Mouse (Mus musculus) liver, adult 2 months (tissue): ENCODE measurements around the gene Plekha6. TPM values are rescaled to one million over a fixed set of nuclear protein-coding genes. Genes with fewer than 3 reads are reported as not detected.
A peak's percentile ranks its signal among the peaks of the same experiment; 100 is the strongest.

Source experiments
- DNase-seq: peaks from one replicate; pipeline ENCODE4 v3.0.0-alpha.2; 2011; ENCODE audit warnings: low read depth, low spot score; ENCODE audit errors: extremely low read depth
- H3K27ac ChIP-seq: fragments of 200-500 bp; replicated peaks from 2 replicates; pipeline ENCODE4 v1.5.1; 2012; ENCODE audit warnings: low read depth, mild to moderate bottlenecking, control low read depth, inconsistent platforms, low read length; ENCODE audit not compliant: insufficient read depth
- H3K27me3 ChIP-seq: fragments of 200-500 bp; 2 replicates; pipeline ENCODE4 v1.6.1; 2012; ENCODE audit warnings: mild to moderate bottlenecking, moderate library complexity, low read length, inconsistent platforms; ENCODE audit not compliant: control insufficient read depth, insufficient read depth
- H3K36me3 ChIP-seq: fragments of 200-500 bp; 2 replicates; pipeline ENCODE4 v1.6.1; 2012; ENCODE audit warnings: low read length, inconsistent platforms; ENCODE audit not compliant: control insufficient read depth, insufficient read depth
- H3K4me1 ChIP-seq: fragments of 200-500 bp; 2 replicates; pipeline ENCODE4 v1.6.1; 2011; ENCODE audit warnings: low read length; ENCODE audit not compliant: control insufficient read depth, insufficient read depth
- H3K4me3 ChIP-seq: fragments of 200-500 bp; 2 replicates; pipeline ENCODE4 v1.5.1; 2011; ENCODE audit warnings: low read depth, mild to moderate bottlenecking, control low read depth, low read length, moderate library complexity; ENCODE audit not compliant: insufficient read depth
- H3K79me2 ChIP-seq: fragments of 200-500 bp; 2 replicates; pipeline ENCODE4 v1.6.1; 2012; ENCODE audit warnings: inconsistent platforms, mild to moderate bottlenecking, low read length, moderate library complexity; ENCODE audit not compliant: control insufficient read depth, insufficient read depth
- H3K9ac ChIP-seq: fragments of 200-500 bp; 2 replicates; pipeline ENCODE4 v1.6.1; 2012; ENCODE audit warnings: low read depth, mild to moderate bottlenecking, control low read depth, inconsistent platforms, low read length
- CTCF ChIP-seq: fragments of 200-500 bp; IDR thresholded peaks from 2 replicates; pipeline ENCODE4 v1.5.1; 2011; ENCODE audit warnings: low read depth, low read length, control low read depth
- POLR2A ChIP-seq: fragments of 200-500 bp; IDR thresholded peaks from 2 replicates; pipeline ENCODE4 v1.6.1; 2011; ENCODE audit warnings: low read length, control low read depth; ENCODE audit not compliant: insufficient read depth; ENCODE audit errors: extremely low read depth
- WGBS: fragments of 180-500 bp; shearing (Covaris S2); methylation state at CpG from one replicate; pipeline ENCODE4 v1.1.7; 2018; 5-methylcytosine and 5-hydroxymethylcytosine counted together
- polyA plus RNA-seq: library from polyadenylated mRNA; depleted of rRNA; stranded (reverse); fragments of >200 nt; gene quantifications from 2 replicates; pipeline ENCODE4 v1.2.3, GENCODE M21; 2012
- total RNA-seq: library from RNA; depleted of rRNA; stranded (reverse); fragments of >200 nt; gene quantifications from 2 replicates; pipeline ENCODE4 v1.2.3, GENCODE M21; 2014

The Plekha6 gene
- total and polyA plus RNA-seq, 2 experiments: 20.5 to 37.2 TPM

GRCm38 (mm10) chr1:133292608-133293007 lies 128.6 kb downstream of the Plekha6 start:
- peaks cover 17% of the 10 kb centered on the region for H3K4me1 ChIP-seq
- H3K9ac ChIP-seq: no peak overlapping the region
- no peaks in the 10 kb centered on the region; the same call in 1 of the 2 replicates for H3K79me2 ChIP-seq
- DNase-seq: no peak
- H3K27ac ChIP-seq: no peak overlapping the region
- H3K36me3 ChIP-seq: peaks cover 38% of the 10 kb centered on the region
- no peak overlapping the region for H3K4me3 ChIP-seq
- TF ChIP-seq CTCF: no peak
- no peak for TF ChIP-seq POLR2A
- H3K27me3 ChIP-seq: no peaks in the 10 kb centered on the region

GRCm38 (mm10) chr1:133296376-133296775 lies 132.4 kb downstream of the Plekha6 start:
- no peak overlapping the region for H3K9ac ChIP-seq
- TF ChIP-seq CTCF: no peak
- no peak for TF ChIP-seq POLR2A
- no peaks in the 10 kb centered on the region for H3K27me3 ChIP-seq
- 0 out of 2 replicates have a peak overlapping the region, but pooled peaks have one; percentile 3 for H3K27ac ChIP-seq
- H3K4me1 ChIP-seq: 0 out of 2 replicates have a peak, but pooled peaks cover 4% of the 10 kb centered on the region
- peak; percentile 83 for DNase-seq
- WGBS: 22% methylated on average over 9 of the region's 9 CpGs
- no peaks in the 10 kb centered on the region for H3K79me2 ChIP-seq
- no peak overlapping the region for H3K4me3 ChIP-seq
- peaks cover 36% of the 10 kb centered on the region for H3K36me3 ChIP-seq

DNA sequence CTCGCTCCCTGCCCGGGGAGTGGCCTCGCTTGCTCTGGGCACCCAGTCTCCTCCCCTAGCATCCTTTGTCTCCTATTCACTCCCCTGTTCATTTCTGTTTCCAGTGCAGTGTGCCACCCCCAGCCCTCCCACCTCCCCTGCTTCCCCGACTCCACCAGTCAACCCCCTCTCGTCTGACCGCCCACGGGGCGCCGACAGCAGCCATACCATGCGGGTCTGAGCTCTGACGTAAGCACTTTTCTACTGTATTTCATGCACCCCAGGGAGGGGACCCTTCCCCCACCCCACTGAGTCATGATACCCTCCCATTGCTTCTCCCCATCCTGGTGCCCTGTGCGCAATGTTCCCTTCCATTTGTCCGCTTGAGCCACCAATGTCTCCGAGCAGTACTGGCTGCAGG lies 134.8 kb downstream of the Plekha6 start:
- H3K79me2 ChIP-seq: no peaks in the 10 kb centered on the region
- H3K27me3 ChIP-seq: no peaks in the 10 kb centered on the region
- no peak for TF ChIP-seq CTCF
- TF ChIP-seq POLR2A: no peak
- no peak for DNase-seq
- H3K4me1 ChIP-seq: peaks cover 8% of the 10 kb centered on the region
- peaks cover 25% of the 10 kb centered on the region for H3K36me3 ChIP-seq
- no peak overlapping the region for H3K9ac ChIP-seq
- no peak overlapping the region for H3K4me3 ChIP-seq
- H3K27ac ChIP-seq: no peak overlapping the region
- WGBS: 84% methylated on average over 14 of the region's 14 CpGs

GRCm38 (mm10) chr1:133302540-133302939 lies 138.5 kb downstream of the Plekha6 start:
- DNase-seq: peak; percentile 91
- Histone ChIP-seq H3K27me3 (no peaks in the 10 kb centered on the region), H3K79me2 (no peaks in the 10 kb centered on the region), H3K4me3 (no peak overlapping the region), H3K4me1 (peaks cover 6% of the 10 kb centered on the region), H3K36me3 (peaks cover 8% of the 10 kb centered on the region), H3K9ac (0 out of 2 replicates have a peak overlapping the region, but pooled peaks have one; percentile 5), H3K27ac (peak overlapping the region; percentile 17; the same call in 1 of the 2 replicates)
- TF ChIP-seq POLR2A (no peak), CTCF (no peak)
- WGBS: 10% methylated on average over 3 of the region's 3 CpGs

DNA sequence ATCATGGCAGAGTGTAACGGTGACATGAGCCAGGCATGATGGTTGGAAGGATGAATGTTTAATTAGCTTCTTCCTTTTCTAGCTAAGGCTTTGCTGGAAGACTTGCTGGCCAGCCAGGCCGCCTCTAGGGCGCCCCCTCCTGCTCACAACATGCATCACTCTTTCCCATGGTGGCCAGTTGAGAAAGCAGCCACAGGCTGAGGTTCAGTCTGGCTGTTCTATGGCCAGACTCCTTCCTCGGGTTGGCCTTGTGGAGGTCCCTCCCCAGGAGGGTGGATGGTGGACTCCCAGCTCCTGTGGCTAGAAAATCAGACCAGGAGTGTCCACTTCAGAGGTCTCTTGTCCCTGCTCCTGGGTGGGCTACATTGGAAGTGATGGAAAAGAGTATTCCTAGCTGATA lies 142.8 kb downstream of the Plekha6 start:
- 9% methylated on average over 4 of the region's 4 CpGs for WGBS
- DNase-seq: peak; percentile 55

GRCm38 (mm10) chr1:133307318-133307717 lies 143.3 kb downstream of the Plekha6 start:
- H3K4me3 ChIP-seq: no peak overlapping the region
- no peaks in the 10 kb centered on the region for H3K36me3 ChIP-seq
- peak; percentile 61 for DNase-seq
- no peak overlapping the region for H3K9ac ChIP-seq
- WGBS: 4% methylated on average over 6 of the region's 6 CpGs
- TF ChIP-seq CTCF (peak; percentile 49), POLR2A (no peak)
- no peaks in the 10 kb centered on the region for H3K27me3 ChIP-seq
- H3K27ac ChIP-seq: no peak overlapping the region
- H3K4me1 ChIP-seq: peaks cover 14% of the 10 kb centered on the region
- peaks cover 7% of the 10 kb centered on the region; the same call in 1 of the 2 replicates for H3K79me2 ChIP-seq

More for the DNA sequence above, 142.8 kb downstream of the Plekha6 start:
- TF ChIP-seq CTCF (peak; percentile 96), POLR2A (no peak)
- H3K27ac ChIP-seq: no peak overlapping the region
- H3K4me3 ChIP-seq: no peak overlapping the region
- peaks cover 14% of the 10 kb centered on the region for H3K4me1 ChIP-seq
- peaks cover 7% of the 10 kb centered on the region; the same call in 1 of the 2 replicates for H3K79me2 ChIP-seq
- no peaks in the 10 kb centered on the region for H3K36me3 ChIP-seq
- no peaks in the 10 kb centered on the region for H3K27me3 ChIP-seq
- no peak overlapping the region for H3K9ac ChIP-seq
